Mouse (Mus musculus) midbrain, embryonic 13.5 days (tissue): ENCODE measurements around the gene Fmc1. TPM values are rescaled to one million over a fixed set of nuclear protein-coding genes. Genes with fewer than 3 reads are reported as not detected.

Source experiments
- ATAC-seq: fragments of 200-750 bp; cut with Nextera tagmentation; 2 replicates; pipeline ENCODE4 v1.8.0; 2017; ENCODE audit warnings: mild to moderate bottlenecking, moderate TSS enrichment, moderate library complexity
- H3K27ac ChIP-seq: fragments of 300-500 bp; sonication (generic); 2 replicates; pipeline ENCODE4 v1.5.1; 2015; ENCODE audit warnings: inconsistent platforms, mild to moderate bottlenecking, moderate library complexity
- H3K27me3 ChIP-seq: fragments of 300-500 bp; sonication (generic); 2 replicates; pipeline ENCODE4 v1.6.1; 2015; ENCODE audit warnings: mild to moderate bottlenecking, inconsistent platforms
- H3K36me3 ChIP-seq: fragments of 300-500 bp; sonication (generic); 2 replicates; pipeline ENCODE4 v1.6.1; 2015; ENCODE audit warnings: mild to moderate bottlenecking, inconsistent platforms
- H3K4me1 ChIP-seq: fragments of 300-500 bp; sonication (generic); replicated peaks from 2 replicates; pipeline ENCODE4 v1.6.1; 2015; ENCODE audit warnings: inconsistent platforms
- H3K4me2 ChIP-seq: fragments of 300-500 bp; sonication (generic); replicated peaks from 2 replicates; pipeline ENCODE4 v1.6.1; 2015; ENCODE audit warnings: moderate library complexity, mild to moderate bottlenecking, inconsistent platforms
- H3K4me3 ChIP-seq: fragments of 300-500 bp; sonication (generic); replicated peaks from 2 replicates; pipeline ENCODE4 v1.5.1; 2015; ENCODE audit warnings: mild to moderate bottlenecking, inconsistent platforms
- H3K9ac ChIP-seq: fragments of 300-500 bp; sonication (generic); replicated peaks from 2 replicates; pipeline ENCODE4 v1.6.1; 2015; ENCODE audit warnings: mild to moderate bottlenecking, inconsistent platforms
- H3K9me3 ChIP-seq: fragments of 300-500 bp; sonication (generic); 2 replicates; pipeline ENCODE4 v1.6.1; 2016; ENCODE audit warnings: mild to moderate bottlenecking, inconsistent platforms
- WGBS: fragments of 180-500 bp; shearing (Covaris S2); methylation state at CpG from one replicate; pipeline ENCODE4 v1.1.7; 2015; 5-methylcytosine and 5-hydroxymethylcytosine counted together
- microRNA-seq: library from miRNA; unstranded; fragments of <30 nt; microRNA quantifications from one replicate; pipeline ENCODE4, GENCODE M21; 2016
- polyA plus RNA-seq: library from polyadenylated mRNA; unstranded; fragments of >200 nt; fragmentation: Nextera tagmentation; extraction: Ambion mirVana; gene quantifications from 2 replicates; pipeline ENCODE4 v1.2.1, GENCODE M21; 2015

The Fmc1 gene
- polyA plus RNA-seq, 1 experiment from 2014 or later: 168 TPM

- H3K27ac ChIP-seq: no peak overlapping the region
- peaks cover 29% of the 10 kb centered on the region for H3K36me3 ChIP-seq
- H3K9me3 ChIP-seq: no peaks in the 10 kb centered on the region
- no peak overlapping the region for H3K9ac ChIP-seq
- no peaks in the 10 kb centered on the region for H3K27me3 ChIP-seq
- no peak overlapping the region for H3K4me2 ChIP-seq
- ATAC-seq: no peak
- no peaks in the 10 kb centered on the region for H3K4me1 ChIP-seq
- H3K4me3 ChIP-seq: no peak overlapping the region
- 99% methylated on average over 3 of the region's 3 CpGs for WGBS
These were observed 47.0 kb downstream of the Fmc1 start for GRCm38 (mm10) chr6:38580112-38580857.

DNA sequence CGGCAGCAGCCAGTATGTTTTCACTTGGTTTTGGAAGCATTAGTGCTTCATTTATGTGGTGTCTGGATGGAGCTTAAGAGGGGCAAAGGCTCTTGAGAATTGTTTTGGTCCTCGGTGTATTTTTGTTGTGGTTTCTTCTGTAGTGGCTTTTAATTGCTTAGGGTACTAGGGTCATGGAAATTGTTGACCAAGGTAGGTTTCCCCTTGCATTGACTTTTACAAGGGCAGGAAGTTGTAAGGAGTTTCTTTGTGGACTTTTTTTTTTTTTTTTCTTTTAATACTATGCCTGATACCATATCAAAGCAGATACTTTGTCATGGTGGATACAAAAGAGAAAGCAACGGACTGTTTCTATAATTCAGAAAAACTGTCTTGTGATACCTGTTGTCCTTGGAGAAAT lies 48.4 kb downstream of the Fmc1 start:
- Histone ChIP-seq H3K9ac (no peak overlapping the region), H3K36me3 (peaks cover 42% of the 10 kb centered on the region), H3K4me1 (no peaks in the 10 kb centered on the region), H3K27me3 (no peaks in the 10 kb centered on the region), H3K4me2 (no peak overlapping the region), H3K4me3 (no peak overlapping the region), H3K9me3 (no peaks in the 10 kb centered on the region), H3K27ac (no peak overlapping the region)
- ATAC-seq: no peak
- 92% methylated on average over 3 of the region's 3 CpGs for WGBS

Small RNA genes within 50 kb of the gene (microRNA-seq; reads per million reads assigned to microRNA genes)
- gene Mir7670: not detected

Other genes with a start within 250 kb of the Fmc1 start
- 10.6 and 11.0 TPM in 2 replicates for gene Zc3hav1l, start 234.2 kb upstream of the Fmc1 start, polyA plus RNA-seq
- gene Zc3hav1, start 178.9 kb upstream of the Fmc1 start, polyA plus RNA-seq: 0.92 and 1.3 TPM in 2 replicates
- 9.9 and 10.1 TPM in 2 replicates for gene Ttc26, start 152.0 kb upstream of the Fmc1 start, polyA plus RNA-seq
- gene Ubn2, start 99.6 kb upstream of the Fmc1 start, polyA plus RNA-seq: 27.0 and 29.6 TPM in 2 replicates
- 38.6 and 46.7 TPM in 2 replicates for gene Luc7l2, start 17.8 kb downstream of the Fmc1 start, polyA plus RNA-seq
- gene Klrg2, start 103.7 kb downstream of the Fmc1 start, polyA plus RNA-seq: 0.12 TPM in 1 of 2 replicates, not detected in the other
- 5.6 and 6.2 TPM in 2 replicates for gene Clec2l, start 129.6 kb downstream of the Fmc1 start, polyA plus RNA-seq